Mouse (Mus musculus) ES-E14 (cell line): ENCODE measurements at regions not wholly inside any gene's neighbourhood (a gene's known extent, or its start where the extent isn't known, plus 50 kb on each side); places are given as distances from the start of the nearest gene placed in this dataset.

Source experiments
- CHD2 ChIP-seq: IDR thresholded peaks from 2 replicates; pipeline ENCODE4 v1.6.1; 2014; ENCODE audit warnings: mild to moderate bottlenecking, low read depth, low read length, inconsistent platforms
- ZC3H11A ChIP-seq: IDR thresholded peaks from 2 replicates; pipeline ENCODE4 v1.6.1; 2012; ENCODE audit warnings: low read depth, mild to moderate bottlenecking, inconsistent platforms, low read length, borderline replicate concordance
- ZNF384 ChIP-seq: IDR thresholded peaks from 2 replicates; pipeline ENCODE4 v1.6.1; 2012; ENCODE audit warnings: low read depth, low read length, inconsistent platforms

DNA sequence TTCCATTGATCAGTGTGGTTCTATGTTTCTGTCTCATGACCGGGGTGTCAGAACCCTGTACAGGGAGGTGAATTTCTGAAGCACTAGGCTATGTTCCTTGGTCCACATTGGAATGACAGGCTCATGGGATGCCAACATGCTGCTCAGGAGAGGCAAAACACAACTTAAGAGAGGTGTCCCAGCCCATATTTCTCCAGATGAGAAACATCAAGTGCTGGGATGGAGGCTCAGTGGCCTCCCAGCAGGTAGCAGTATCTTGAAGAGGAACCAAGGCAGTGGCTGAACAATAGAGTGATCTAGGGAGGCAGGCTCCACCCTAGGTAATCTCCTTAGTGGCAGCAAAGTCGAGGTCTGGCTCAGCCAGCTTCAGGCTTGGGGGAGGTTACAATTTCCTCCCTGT, 239.2 kb upstream of the Gm28363 start:
- TF ChIP-seq CHD2 (no peak), ZC3H11A (no peak), ZNF384 (no peak)
